Mouse (Mus musculus): Measurements from ENCODE around the gene Enc1.

Enc1 gene

DNA sequence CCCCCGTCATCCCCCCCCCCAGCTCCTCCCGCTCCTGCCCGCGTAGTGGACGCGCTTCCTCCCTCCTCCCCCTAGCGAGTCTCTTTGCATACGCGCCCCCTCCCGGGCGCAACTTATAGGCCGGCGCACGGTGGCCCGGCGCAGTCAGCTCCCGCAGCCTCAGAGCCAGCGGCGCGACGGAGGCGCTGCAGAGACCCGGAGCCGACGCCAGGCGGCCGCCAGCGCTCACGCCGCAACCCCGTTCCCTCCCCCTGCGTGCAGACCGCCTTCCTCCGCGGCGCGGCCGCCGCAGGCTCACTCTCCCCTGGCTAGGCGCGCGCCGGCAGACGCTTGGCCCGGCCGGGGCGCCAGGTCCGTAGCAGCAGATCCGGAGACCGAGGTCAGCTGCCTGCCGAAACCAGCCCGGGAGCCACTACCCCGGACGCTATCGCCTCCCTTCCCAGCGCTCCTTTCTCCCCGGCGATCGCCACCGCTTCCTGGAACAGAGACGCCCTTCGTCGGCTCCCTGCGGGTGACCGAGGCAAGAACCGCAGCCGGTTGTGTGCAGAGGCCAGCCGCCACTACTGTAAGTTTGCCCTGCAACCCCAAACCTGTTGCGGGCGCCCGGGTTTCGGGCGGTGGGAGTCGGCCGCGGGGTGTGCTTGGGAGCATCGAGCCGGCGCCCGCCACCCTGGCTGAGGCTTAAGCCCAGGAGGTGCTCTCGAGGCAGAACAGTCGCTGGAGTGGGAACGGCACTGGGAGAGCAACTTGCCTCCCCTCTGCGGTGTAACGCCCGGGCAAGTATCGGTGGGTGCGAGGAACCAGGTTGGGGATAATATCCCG, at the start of gene Enc1:
Gene Enc1 (plus strand): TSS at position 141 of the 822 bp plus-strand sequence.
- DNase-seq (ENCODE audit: low read depth, low spot score): peak; percentile 94

GRCm38 (mm10) chr13:97192649-97193048, 48.3 kb upstream of the Enc1 start:
- peak; percentile 37 for DNase-seq (ENCODE audit: low read depth, low spot score)

DNA sequence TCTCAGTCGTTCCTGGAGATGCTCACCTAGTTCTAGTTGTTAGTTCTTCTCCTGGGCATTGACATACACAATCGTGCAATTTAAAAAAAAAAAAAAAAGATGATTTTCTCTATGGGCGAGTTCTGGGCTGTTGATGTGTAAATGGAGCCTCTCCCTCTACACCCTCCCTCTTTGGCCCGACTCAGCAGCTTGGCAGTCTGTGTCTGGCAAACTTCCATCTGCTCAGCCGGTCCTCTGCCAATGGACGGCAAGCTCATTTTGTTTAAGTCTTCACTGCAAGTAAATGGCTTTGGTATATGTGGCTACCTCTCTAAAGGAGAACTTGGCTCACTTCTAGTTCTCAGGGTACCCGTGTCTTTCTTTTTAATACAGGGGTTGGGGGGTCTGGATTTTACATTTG, 47.5 kb upstream of the Enc1 start:
- DNase-seq (ENCODE audit: low read depth, low spot score): peak; percentile 94

DNA sequence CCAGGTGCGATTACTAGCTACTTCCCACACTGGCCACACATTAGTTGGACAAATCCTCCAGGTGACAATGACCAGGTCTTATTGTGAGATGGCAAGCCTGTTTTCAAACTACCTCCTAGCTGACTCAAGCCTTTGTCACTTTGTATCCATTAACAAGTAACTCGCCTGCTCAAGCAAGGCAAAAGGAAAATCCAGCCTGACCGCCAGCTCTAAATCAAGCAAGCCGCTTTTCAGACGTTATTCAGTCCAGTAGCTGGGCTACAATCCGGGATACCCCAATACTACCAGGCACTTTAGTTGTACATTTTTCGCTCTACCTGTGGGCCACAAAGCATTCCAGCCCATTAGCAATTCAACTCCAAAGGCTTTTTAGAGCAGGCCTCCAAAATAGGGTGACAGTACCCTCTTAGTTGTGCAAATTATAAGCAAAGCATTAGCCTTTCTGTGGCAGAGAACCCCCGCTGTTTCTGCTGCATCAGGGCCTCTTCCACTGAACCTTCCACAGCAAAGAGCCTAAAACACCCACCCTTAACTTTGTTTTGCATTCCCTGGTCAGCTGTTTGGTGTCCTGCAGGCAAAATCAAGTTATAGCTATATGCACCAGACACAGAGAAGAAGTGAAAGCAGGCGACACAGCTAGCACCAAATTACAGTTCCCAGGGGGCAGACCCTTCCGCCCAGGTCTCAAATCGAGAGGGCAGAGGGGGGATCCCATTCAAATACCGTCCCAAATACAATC, 44.5 kb upstream of the Enc1 start:
- DNase-seq (ENCODE audit: low read depth, low spot score): no peak

- no peak for DNase-seq (ENCODE audit: low read depth, low spot score)
Measured at GRCm38 (mm10) chr13:97196925-97197218, 44.0 kb upstream of the Enc1 start.

- DNase-seq (ENCODE audit: low read depth, low spot score): peak; percentile 92
Measured at GRCm38 (mm10) chr13:97197932-97198562, 42.9 kb upstream of the Enc1 start, which contains the start of gene Hexb. Gene Hexb, minus strand, starts transcription at chr13:97198357.

GRCm38 (mm10) chr13:97199123-97199522, 41.8 kb upstream of the Enc1 start:
- no peak for DNase-seq (ENCODE audit: low read depth, low spot score)

DNA sequence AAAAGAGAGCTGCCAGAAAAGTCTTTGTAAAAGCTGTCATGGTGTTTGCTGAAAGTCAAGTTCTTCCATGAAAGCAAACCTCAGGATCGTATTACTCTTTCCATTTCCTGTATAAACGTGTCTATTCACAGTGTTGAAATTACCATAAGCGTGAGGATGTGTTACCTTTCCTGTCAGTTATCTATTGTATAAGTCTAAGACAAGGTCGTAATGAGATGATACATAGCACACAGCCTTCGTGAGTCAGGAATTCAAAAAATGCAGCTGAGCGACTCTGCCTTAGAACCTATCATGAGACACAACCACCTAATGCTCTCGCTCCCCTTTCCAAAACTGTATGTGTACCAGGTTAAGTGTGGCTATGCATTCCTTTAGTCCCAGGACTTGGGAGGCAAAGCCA, 39.8 kb upstream of the Enc1 start:
- no peak for DNase-seq (ENCODE audit: low read depth, low spot score)

DNA sequence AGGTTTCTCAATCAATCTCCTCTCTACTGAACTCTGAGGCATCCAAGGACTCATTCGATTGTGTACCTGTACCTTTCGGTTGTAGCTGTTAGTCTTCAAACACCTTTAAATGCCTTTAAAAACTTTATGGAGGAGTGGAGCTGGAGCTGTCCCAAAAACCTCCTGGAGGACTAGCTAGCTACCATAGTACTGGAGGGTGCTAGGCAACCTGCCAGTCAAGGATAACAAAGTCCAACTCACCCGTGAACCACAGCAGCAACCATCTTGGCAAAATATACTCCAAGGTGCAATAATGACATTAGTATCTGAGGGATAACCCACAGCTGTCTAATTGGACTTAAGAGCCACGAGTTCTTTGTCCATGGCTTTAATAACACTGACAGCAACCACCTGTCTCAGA, 39.0 kb upstream of the Enc1 start:
- DNase-seq (ENCODE audit: low read depth, low spot score): no peak

DNA sequence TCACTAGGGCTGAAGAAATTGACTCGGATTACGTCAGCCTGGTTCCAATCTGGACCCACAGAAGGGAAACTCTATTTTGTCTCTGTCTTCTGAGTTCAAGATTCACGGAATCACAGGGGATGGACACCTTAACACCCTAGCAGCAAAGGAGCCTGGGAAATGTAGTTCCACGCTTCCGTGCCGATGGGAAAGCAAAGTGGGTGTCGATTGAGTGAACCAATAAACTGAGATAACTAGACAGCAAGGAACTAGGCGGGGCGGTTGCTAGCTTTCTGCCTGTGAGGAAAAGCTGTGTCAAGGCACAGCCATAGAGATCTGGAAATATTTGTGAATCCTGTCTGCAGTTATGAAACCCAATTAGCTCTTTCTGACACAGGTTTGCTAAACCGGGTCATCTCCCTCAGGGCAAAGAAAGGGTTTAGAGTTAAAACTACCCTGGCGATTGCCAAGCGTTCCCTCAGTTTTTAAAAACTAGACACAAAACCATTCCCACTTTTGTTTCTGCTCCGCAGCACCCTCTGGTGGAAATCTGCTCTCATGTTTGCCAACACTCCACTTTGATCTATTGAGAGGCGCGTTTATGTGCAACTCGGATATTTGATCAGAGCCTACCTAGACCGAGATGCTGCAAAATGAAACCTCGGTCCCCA, 35.7 kb upstream of the Enc1 start:
- DNase-seq (ENCODE audit: low read depth, low spot score): peak; percentile 94

DNA sequence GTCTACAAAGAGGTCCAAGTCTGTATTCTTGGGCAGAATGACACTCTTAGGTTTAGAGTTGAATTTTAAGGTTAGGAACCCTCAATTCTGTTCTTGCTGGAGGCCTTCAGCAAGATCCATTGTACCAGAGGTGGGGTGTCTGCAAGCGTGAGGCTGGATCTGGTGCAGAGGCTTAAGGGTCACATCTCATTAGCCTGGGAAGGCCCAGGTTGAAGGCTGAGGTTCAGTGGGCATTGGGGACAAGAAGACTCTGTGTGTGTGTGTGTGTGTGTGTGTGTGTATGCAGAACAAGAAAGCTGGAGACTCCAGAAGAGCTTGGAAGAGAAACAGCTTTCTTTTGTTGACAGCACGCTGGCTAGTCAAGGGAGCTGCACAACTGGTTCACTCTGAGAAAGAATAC, 34.9 kb upstream of the Enc1 start:
- DNase-seq (ENCODE audit: low read depth, low spot score): no peak

DNA sequence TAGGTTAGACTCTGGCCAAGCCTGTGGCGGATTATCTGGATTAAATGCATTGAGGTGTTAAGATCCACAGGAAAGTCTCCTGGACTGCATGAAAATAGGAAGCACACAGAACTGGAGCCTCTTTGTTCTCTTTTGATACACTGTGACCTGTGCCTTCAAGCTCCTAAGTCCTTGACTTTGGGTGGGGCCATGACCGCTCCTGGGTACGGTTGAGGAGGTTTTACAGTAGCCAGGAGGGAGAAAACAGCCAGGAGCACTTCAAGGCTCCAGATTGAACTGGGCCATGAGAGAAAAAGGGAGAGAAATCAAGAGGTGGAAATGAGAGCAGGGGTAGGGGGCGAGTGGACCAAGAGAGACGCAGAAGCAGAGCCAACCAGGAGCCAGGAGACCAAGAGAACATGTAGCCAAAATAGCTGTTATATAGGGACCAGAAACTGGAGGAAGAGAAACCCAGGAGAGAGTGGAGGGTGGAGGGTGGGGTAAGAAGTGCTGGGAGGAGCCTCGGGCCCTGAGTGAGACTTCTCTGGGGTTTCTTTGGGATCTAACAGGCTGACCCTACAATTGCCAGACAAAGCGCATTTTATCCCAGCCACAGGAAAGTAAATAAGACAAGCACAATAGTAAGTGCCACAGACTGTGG, 33.3 kb upstream of the Enc1 start:
- DNase-seq (ENCODE audit: low read depth, low spot score): no peak

GRCm38 (mm10) chr13:97208112-97208478, 32.8 kb upstream of the Enc1 start:
- DNase-seq (ENCODE audit: low read depth, low spot score): no peak

GRCm38 (mm10) chr13:97208500-97209010, 32.4 kb upstream of the Enc1 start:
- DNase-seq (ENCODE audit: low read depth, low spot score): no peak

- no peak for DNase-seq (ENCODE audit: low read depth, low spot score)
Measured at GRCm38 (mm10) chr13:97214583-97215268, 26.2 kb upstream of the Enc1 start.

GRCm38 (mm10) chr13:97215563-97215962, 25.3 kb upstream of the Enc1 start:
- DNase-seq (ENCODE audit: low read depth, low spot score): no peak

DNA sequence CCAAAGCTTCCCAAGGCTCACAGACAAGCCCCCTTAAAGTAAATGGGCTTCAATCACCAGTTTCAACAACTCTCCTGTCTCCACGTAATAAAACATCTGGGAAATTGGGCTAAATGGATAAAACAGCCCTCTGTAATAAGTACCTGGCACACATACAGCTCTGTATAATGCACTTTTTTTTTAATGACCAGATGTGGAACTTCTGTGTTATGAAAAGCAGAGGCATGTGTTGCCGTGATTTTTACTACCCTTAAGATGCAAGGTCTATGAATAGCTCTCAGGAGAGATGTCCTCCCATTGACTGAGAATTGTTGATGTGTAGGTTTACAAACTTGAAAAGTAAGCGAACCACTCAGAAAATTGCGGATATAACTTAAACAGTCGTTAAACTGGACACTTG, 24.7 kb upstream of the Enc1 start:
- no peak for DNase-seq (ENCODE audit: low read depth, low spot score)

- DNase-seq (ENCODE audit: low read depth, low spot score): no peak
Measured at GRCm38 (mm10) chr13:97220022-97220421, 20.9 kb upstream of the Enc1 start.

DNA sequence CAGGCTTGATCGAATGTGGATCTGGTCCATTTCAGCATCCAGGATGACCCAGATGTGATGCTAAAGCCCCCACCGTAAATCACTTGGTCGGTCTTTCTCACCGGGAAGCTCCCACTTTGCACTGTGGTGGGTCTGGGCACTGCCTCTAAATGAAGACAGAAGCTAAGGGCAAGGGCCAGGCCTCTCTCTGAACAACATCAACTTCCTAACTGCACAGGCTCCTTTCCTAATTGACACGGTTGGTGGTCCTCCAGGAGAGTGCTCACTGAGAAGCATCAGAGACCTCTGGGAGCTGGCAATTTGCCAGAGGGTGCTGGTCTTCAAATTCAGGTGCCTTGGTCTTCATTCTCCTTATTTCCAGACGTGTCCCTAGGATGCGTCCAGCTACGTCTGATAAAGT, 17.0 kb upstream of the Enc1 start:
- DNase-seq (ENCODE audit: low read depth, low spot score): no peak

- no peak for DNase-seq (ENCODE audit: low read depth, low spot score)
Measured at GRCm38 (mm10) chr13:97224341-97224982, 16.4 kb upstream of the Enc1 start.
